Mouse (Mus musculus) MEL (cell line): ENCODE measurements at regions not wholly inside any gene's neighbourhood (a gene's known extent, or its start where the extent isn't known, plus 50 kb on each side); places are given as distances from the start of the nearest gene placed in this dataset.

Source experiments
- DNase-seq: peaks from one replicate; pipeline ENCODE4 v3.0.0; 2011; ENCODE audit warnings: low read depth, low spot score
- H3K27ac ChIP-seq: 2 replicates; pipeline ENCODE4 v1.5.1; 2012; ENCODE audit warnings: low read depth, mild to moderate bottlenecking, control low read depth, low read length, moderate library complexity; ENCODE audit not compliant: control insufficient read depth
- H3K27me3 ChIP-seq, 2 experiments: fragments of 150-350 bp in 1 of 2; sonication (generic) in 1 of 2; 2 replicates each; pipeline ENCODE4 v1.6.1; 2012; ENCODE audit warnings: low read length in 2 of 2, mild to moderate bottlenecking in 2 of 2, improper control_type of control experiment in 1 of 2, moderate library complexity in 1 of 2; ENCODE audit not compliant: insufficient read depth in 2 of 2, control insufficient read depth in 1 of 2
- H3K36me3 ChIP-seq, 2 experiments: 2 replicates each; pipeline ENCODE4 v1.6.1; 2012 to 2014; ENCODE audit warnings: low read length in 2 of 2, improper control_type of control experiment in 1 of 2, inconsistent platforms in 1 of 2, mild to moderate bottlenecking in 1 of 2; ENCODE audit not compliant: insufficient read depth in 2 of 2, control insufficient read depth in 1 of 2
- H3K4me1 ChIP-seq, 2 experiments: fragments of 150-350 bp in 1 of 2; sonication (generic) in 1 of 2; 2 replicates each; pipeline ENCODE4 v1.6.1; 2012; ENCODE audit warnings: low read length in 2 of 2, improper control_type of control experiment in 1 of 2, mild to moderate bottlenecking in 1 of 2; ENCODE audit not compliant: insufficient read depth in 2 of 2, control insufficient read depth in 1 of 2
- H3K4me3 ChIP-seq, 2 experiments: fragments of 150-350 bp in 1 of 2; sonication (generic) in 1 of 2; 2 replicates each; pipeline ENCODE4 v1.5.1; 2012; ENCODE audit warnings: low read depth in 2 of 2, low read length in 2 of 2, mild to moderate bottlenecking in 2 of 2, moderate library complexity in 2 of 2, control low read depth in 1 of 2, improper control_type of control experiment in 1 of 2; ENCODE audit not compliant: control insufficient read depth in 1 of 2, insufficient read depth in 1 of 2
- H3K79me2 ChIP-seq: 2 replicates; pipeline ENCODE4 v1.6.1; 2012; ENCODE audit warnings: mild to moderate bottlenecking, low read length, moderate library complexity; ENCODE audit not compliant: control insufficient read depth, poor library complexity, insufficient read depth
- H3K9ac ChIP-seq: 2 replicates; pipeline ENCODE4 v1.6.1; 2012; ENCODE audit warnings: low read depth, mild to moderate bottlenecking, control low read depth, low read length, moderate library complexity; ENCODE audit not compliant: control insufficient read depth, poor library complexity, severe bottlenecking
- H3K9me3 ChIP-seq: fragments of 150-350 bp; sonication (generic); replicated peaks from 2 replicates; pipeline ENCODE4 v1.6.1; 2012; ENCODE audit warnings: mild to moderate bottlenecking, low read length, improper control_type of control experiment, moderate library complexity; ENCODE audit not compliant: insufficient read depth
- BHLHE40 ChIP-seq: IDR thresholded peaks from 2 replicates; pipeline ENCODE4 v1.6.1; 2012; ENCODE audit warnings: low read depth, mild to moderate bottlenecking, inconsistent platforms, low read length, improper control_type of control experiment, borderline replicate concordance
- CTCF ChIP-seq, 3 experiments: IDR thresholded peaks in 2 of 3; conservative IDR thresholded peaks in 1 of 3; 2 replicates each; pipeline ENCODE4 v1.5.1; 2011 to 2012; ENCODE audit warnings: low read length in 3 of 3, low read depth in 2 of 3, mild to moderate bottlenecking in 2 of 3, improper control_type of control experiment in 1 of 3, inconsistent platforms in 1 of 3, mixed read lengths in 1 of 3, moderate library complexity in 1 of 3; ENCODE audit not compliant: control insufficient read depth in 1 of 3, insufficient read depth in 1 of 3, poor library complexity in 1 of 3, severe bottlenecking in 1 of 3
- ELF1 ChIP-seq: IDR thresholded peaks from 2 replicates; pipeline ENCODE4 v1.6.1; 2014; ENCODE audit warnings: low read depth, mild to moderate bottlenecking, inconsistent platforms, low read length, improper control_type of control experiment, moderate library complexity
- EP300 ChIP-seq, 2 experiments: IDR thresholded peaks; 2 replicates each; pipeline ENCODE4 v1.6.1; 2011; ENCODE audit warnings: improper control_type of control experiment in 2 of 2, low read length in 2 of 2, low read depth in 1 of 2, mild to moderate bottlenecking in 1 of 2
- GABPA ChIP-seq: IDR thresholded peaks from 2 replicates; pipeline ENCODE4 v1.6.1; 2012; ENCODE audit warnings: low read depth, mild to moderate bottlenecking, inconsistent platforms, low read length, improper control_type of control experiment, moderate library complexity
- GATA1 ChIP-seq: IDR thresholded peaks from 2 replicates; pipeline ENCODE4 v1.6.1; 2011; ENCODE audit warnings: low read depth, low read length, improper control_type of control experiment
- HCFC1 ChIP-seq: IDR thresholded peaks from 2 replicates; pipeline ENCODE4 v1.6.1; 2012; ENCODE audit warnings: low read depth, mild to moderate bottlenecking, inconsistent platforms, low read length, improper control_type of control experiment, moderate library complexity
- JUND ChIP-seq: IDR thresholded peaks from 2 replicates; pipeline ENCODE4 v1.6.1; 2011; ENCODE audit warnings: low read depth, mild to moderate bottlenecking, improper control_type of control experiment, low read length
- MAFK ChIP-seq: IDR thresholded peaks from 2 replicates; pipeline ENCODE4 v1.6.1; 2011; ENCODE audit warnings: low read depth, mild to moderate bottlenecking, low read length, improper control_type of control experiment, borderline replicate concordance
- MAX ChIP-seq: IDR thresholded peaks from 2 replicates; pipeline ENCODE4 v1.6.1; 2011; ENCODE audit warnings: low read length, improper control_type of control experiment
- MXI1 ChIP-seq: IDR thresholded peaks from 2 replicates; pipeline ENCODE4 v1.6.1; 2011; ENCODE audit warnings: mild to moderate bottlenecking, low read depth, low read length, improper control_type of control experiment
- MYB ChIP-seq: IDR thresholded peaks from 2 replicates; pipeline ENCODE4 v1.6.1; 2011; ENCODE audit warnings: mild to moderate bottlenecking, low read depth, low read length, improper control_type of control experiment
- MYC ChIP-seq: IDR thresholded peaks from 2 replicates; pipeline ENCODE4 v1.6.1; 2011; ENCODE audit warnings: low read depth, mild to moderate bottlenecking, low read length, improper control_type of control experiment, moderate library complexity
- POLR2A ChIP-seq, 2 experiments: IDR thresholded peaks; 2 replicates each; pipeline ENCODE4 v1.6.1; 2011 to 2012; ENCODE audit warnings: low read length in 2 of 2, mild to moderate bottlenecking in 2 of 2, control low read depth in 1 of 2, improper control_type of control experiment in 1 of 2, low read depth in 1 of 2, moderate library complexity in 1 of 2; ENCODE audit not compliant: control insufficient read depth in 1 of 2, insufficient read depth in 1 of 2, poor library complexity in 1 of 2
- POLR2AphosphoS2 ChIP-seq: IDR thresholded peaks from 2 replicates; pipeline ENCODE4 v1.6.1; 2011; ENCODE audit warnings: low read length, improper control_type of control experiment
- RAD21 ChIP-seq: IDR thresholded peaks from 2 replicates; pipeline ENCODE4 v1.6.1; 2011; ENCODE audit warnings: mild to moderate bottlenecking, low read depth, low read length, improper control_type of control experiment
- RCOR1 ChIP-seq: IDR thresholded peaks from 2 replicates; pipeline ENCODE4 v1.6.1; 2012; ENCODE audit warnings: low read depth, mild to moderate bottlenecking, inconsistent platforms, low read length, improper control_type of control experiment
- SIN3A ChIP-seq: IDR thresholded peaks from 2 replicates; pipeline ENCODE4 v1.6.1; 2012; ENCODE audit warnings: low read length, improper control_type of control experiment, inconsistent platforms
- SMC3 ChIP-seq: IDR thresholded peaks from 2 replicates; pipeline ENCODE4 v1.6.1; 2011; ENCODE audit warnings: low read depth, low read length, improper control_type of control experiment
- UBTF ChIP-seq: IDR thresholded peaks from 2 replicates; pipeline ENCODE4 v1.6.1; 2012; ENCODE audit warnings: low read depth, mild to moderate bottlenecking, inconsistent platforms, low read length, improper control_type of control experiment, moderate library complexity, borderline replicate concordance; ENCODE audit not compliant: insufficient read depth
- USF2 ChIP-seq, 2 experiments: IDR thresholded peaks; 2 replicates each; pipeline ENCODE4 v1.6.1; 2011 to 2012; ENCODE audit warnings: improper control_type of control experiment in 2 of 2, low read length in 2 of 2, borderline replicate concordance in 1 of 2, inconsistent platforms in 1 of 2, low read depth in 1 of 2, mild to moderate bottlenecking in 1 of 2; ENCODE audit not compliant: insufficient read depth in 1 of 2
- ZC3H11A ChIP-seq: IDR thresholded peaks from 2 replicates; pipeline ENCODE4 v1.6.1; 2012; ENCODE audit warnings: low read depth, mild to moderate bottlenecking, inconsistent platforms, low read length, improper control_type of control experiment
- ZMIZ1 ChIP-seq: IDR thresholded peaks from 2 replicates; pipeline ENCODE4 v1.6.1; 2012; ENCODE audit warnings: low read depth, mild to moderate bottlenecking, inconsistent platforms, low read length, improper control_type of control experiment, moderate library complexity
- ZNF384 ChIP-seq: IDR thresholded peaks from 2 replicates; pipeline ENCODE4 v1.6.1; 2012; ENCODE audit warnings: low read depth, mild to moderate bottlenecking, inconsistent platforms, low read length, improper control_type of control experiment

DNA sequence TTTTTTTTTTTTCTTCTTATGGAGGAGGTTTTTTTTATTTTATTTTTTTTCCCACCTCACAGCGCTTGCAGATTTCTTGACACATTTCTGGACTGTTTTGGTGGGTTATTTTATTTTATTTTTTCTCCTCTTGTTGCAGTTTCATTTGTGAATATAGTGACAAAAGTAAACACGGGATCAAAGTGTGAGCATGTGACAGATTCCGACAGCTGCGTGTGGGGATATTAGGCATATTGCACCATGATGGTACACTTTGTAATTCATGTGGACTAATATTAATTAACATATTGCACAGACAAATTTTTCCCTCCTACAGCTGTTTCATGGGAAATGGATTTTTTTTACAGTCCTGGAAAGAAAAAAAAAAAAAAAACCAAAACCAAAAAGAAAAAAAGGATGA lies 483.2 kb upstream of the Tenm3 start:
- Histone ChIP-seq H3K9me3 (no peaks in the 10 kb centered on the region), H3K4me1 (no peaks in the 10 kb centered on the region), H3K4me3 (no peak overlapping the region), H3K36me3 (no peaks in the 10 kb centered on the region), H3K27me3 (no peaks in the 10 kb centered on the region), H3K79me2 (no peaks in the 10 kb centered on the region), H3K27ac (no peak overlapping the region), H3K9ac (no peak overlapping the region)
- TF ChIP-seq GATA1, result no peak
- no peak for TF ChIP-seq UBTF
- TF ChIP-seq ZC3H11A, result no peak
- no peak for TF ChIP-seq SMC3
- no peak for TF ChIP-seq SIN3A
- TF ChIP-seq ZNF384, result no peak
- no peak for TF ChIP-seq RCOR1
- TF ChIP-seq HCFC1, result no peak
- TF ChIP-seq POLR2A (IDR thresholded peaks at IDR 0.05; ENCODE audit: control insufficient read depth in 1 of 2, insufficient read depth in 1 of 2, low read depth in 1 of 2, low read length in 2 of 2, poor library complexity in 1 of 2), result no peak
- TF ChIP-seq ELF1, result no peak
- no peak for TF ChIP-seq POLR2AphosphoS2
- no peak for TF ChIP-seq CTCF (IDR thresholded peaks at IDR 0.05 in 2 of 3, conservative IDR thresholded peaks at IDR 0.05 in 1 of 3; ENCODE audit: control insufficient read depth in 1 of 3, insufficient read depth in 1 of 3, low read depth in 2 of 3, low read length in 3 of 3, poor library complexity in 1 of 3, severe bottlenecking in 1 of 3)
- no peak for TF ChIP-seq RAD21
- TF ChIP-seq MYB, result no peak
- no peak for TF ChIP-seq MAX
- TF ChIP-seq MAFK, result no peak
- no peak for TF ChIP-seq ZMIZ1
- DNase-seq, result no peak

DNA sequence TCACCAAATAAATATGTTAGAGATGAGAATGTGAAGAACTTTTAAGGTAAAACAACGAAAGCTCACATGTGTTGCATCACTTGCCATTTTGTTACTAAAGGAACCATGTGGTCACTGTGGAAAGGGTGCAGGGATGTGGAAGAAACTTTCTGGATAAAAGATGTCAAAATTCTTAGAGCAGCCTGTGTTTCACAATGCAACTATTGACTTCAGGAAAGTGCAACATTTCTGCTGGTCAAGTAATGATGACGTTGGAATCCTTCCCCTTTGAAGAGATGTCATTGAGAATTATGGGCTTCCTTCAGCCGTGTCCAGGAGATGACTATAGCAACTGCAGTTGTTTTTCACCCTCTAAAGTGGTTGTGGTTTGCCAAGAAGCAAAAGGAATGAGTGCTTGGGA lies 477.7 kb upstream of the Tenm3 start:
- no peaks in the 10 kb centered on the region for H3K79me2 ChIP-seq
- no peaks in the 10 kb centered on the region for H3K27me3 ChIP-seq
- H3K4me1 ChIP-seq, result no peaks in the 10 kb centered on the region
- no peaks in the 10 kb centered on the region for H3K36me3 ChIP-seq
- H3K4me3 ChIP-seq, result no peak overlapping the region
- no peak overlapping the region for H3K27ac ChIP-seq
- TF ChIP-seq MAX, result no peak
- no peak for TF ChIP-seq EP300 (IDR thresholded peaks at IDR 0.05; ENCODE audit: low read depth in 1 of 2, low read length in 2 of 2)
- no peak for TF ChIP-seq MYC
- no peak for TF ChIP-seq HCFC1
- TF ChIP-seq MXI1, result no peak
- no peak for TF ChIP-seq JUND
- no peak for TF ChIP-seq USF2 (IDR thresholded peaks at IDR 0.05; ENCODE audit: borderline replicate concordance in 1 of 2, insufficient read depth in 1 of 2, low read depth in 1 of 2, low read length in 2 of 2)
- no peak for TF ChIP-seq GABPA
- no peak for TF ChIP-seq BHLHE40
- no peak for TF ChIP-seq POLR2A (IDR thresholded peaks at IDR 0.05; ENCODE audit: control insufficient read depth in 1 of 2, insufficient read depth in 1 of 2, low read depth in 1 of 2, low read length in 2 of 2, poor library complexity in 1 of 2)
- TF ChIP-seq GATA1, result no peak
- TF ChIP-seq, all 39 proteins: peak for 0
- H3K9ac ChIP-seq, result no peak overlapping the region
- H3K9me3 ChIP-seq, result no peaks in the 10 kb centered on the region
- DNase-seq, result no peak
